Mouse (Mus musculus) kidney, adult 2 months (tissue): ENCODE measurements around the gene Rsrp1.

Source experiments
- CTCF ChIP-seq: fragments of 200-500 bp; conservative IDR thresholded peaks from 2 replicates; pipeline ENCODE4 v1.5.1; 2011; ENCODE audit warnings: low read depth, mild to moderate bottlenecking, control low read depth, low read length, moderate library complexity, mixed read lengths; ENCODE audit not compliant: insufficient read depth, insufficient read length
- POLR2A ChIP-seq: fragments of 200-500 bp; IDR thresholded peaks from one replicate; pipeline ENCODE4 v1.6.1; 2011; ENCODE audit warnings: low read depth, low read length, control low read depth

- TF ChIP-seq POLR2A: no peak
- TF ChIP-seq CTCF: no peak
Observed at GRCm38 (mm10) chr4:134955196-134955595, 31.8 kb downstream of the Rsrp1 start.
